Mouse (Mus musculus) midbrain, embryonic 14.5 days (tissue): ENCODE results near the gene Abtb2. TPM values are rescaled to one million over a fixed set of nuclear protein-coding genes. Genes with fewer than 3 reads are reported as not detected.
A peak's percentile ranks its signal among the peaks of the same experiment; 100 is the strongest.

Experiments used
- ATAC-seq: fragments of 200-750 bp; cut with Nextera tagmentation; 2 replicates; pipeline ENCODE4 v1.8.0; 2017; ENCODE audit warnings: moderate number of reproducible peaks, moderate library complexity; ENCODE audit not compliant: low FRiP score, low TSS enrichment
- DNase-seq: peaks from one replicate; pipeline ENCODE4 v3.0.0-alpha.2; 2015
- H3K27ac ChIP-seq: fragments of 300-500 bp; sonication (generic); replicated peaks from 2 replicates; pipeline ENCODE4 v1.5.1; 2014; ENCODE audit warnings: mild to moderate bottlenecking, low read depth, low read length, moderate library complexity
- H3K27me3 ChIP-seq: fragments of 300-500 bp; sonication (generic); 2 replicates; pipeline ENCODE4 v1.6.1; 2014; ENCODE audit warnings: low read length, control low read depth, mixed read lengths; ENCODE audit not compliant: control insufficient read depth, insufficient read depth
- H3K36me3 ChIP-seq: fragments of 300-500 bp; sonication (generic); 2 replicates; pipeline ENCODE4 v1.6.1; 2014; ENCODE audit warnings: low read length, control low read depth; ENCODE audit not compliant: control insufficient read depth, insufficient read depth
- H3K4me1 ChIP-seq: fragments of 300-500 bp; sonication (generic); 2 replicates; pipeline ENCODE4 v1.6.1; 2014; ENCODE audit warnings: mild to moderate bottlenecking, antibody characterized with exemption, low read length, control low read depth; ENCODE audit not compliant: control insufficient read depth, insufficient read depth
- H3K4me2 ChIP-seq: fragments of 300-500 bp; sonication (generic); 2 replicates; pipeline ENCODE4 v1.6.1; 2014; ENCODE audit warnings: mild to moderate bottlenecking, low read length, moderate library complexity
- H3K4me3 ChIP-seq: fragments of 300-500 bp; sonication (generic); replicated peaks from 2 replicates; pipeline ENCODE4 v1.5.1; 2014; ENCODE audit warnings: low read depth, low read length
- H3K9ac ChIP-seq: fragments of 300-500 bp; sonication (generic); replicated peaks from 2 replicates; pipeline ENCODE4 v1.6.1; 2014; ENCODE audit warnings: mild to moderate bottlenecking, low read length, moderate library complexity
- H3K9me3 ChIP-seq: fragments of 300-500 bp; sonication (generic); 2 replicates; pipeline ENCODE4 v1.6.1; 2016; ENCODE audit warnings: low read length, control low read depth, mixed read lengths; ENCODE audit not compliant: control insufficient read depth
- WGBS: fragments of 180-500 bp; shearing (Covaris S2); extraction: QIAGEN DNeasy Blood & Tissue Kit; methylation state at CpG from one replicate; pipeline ENCODE4 v1.1.7; 2014; 5-methylcytosine and 5-hydroxymethylcytosine counted together
- polyA plus RNA-seq: library from polyadenylated mRNA; unstranded; fragments of >200 nt; fragmentation: Nextera tagmentation; extraction: Ambion mirVana; gene quantifications from 2 replicates; pipeline ENCODE4 v1.2.1, GENCODE M21; 2014

Abtb2 gene
- polyA plus RNA-seq, 1 experiment from 2014 or later, result 10.2 TPM

GRCm38 (mm10) chr2:103613865-103614264, 47.8 kb downstream of the Abtb2 start:
- DNase-seq (no peak), ATAC-seq (no peak)
- WGBS, result 83% methylated on average over 3 of the region's 3 CpGs
- no peak overlapping the region for H3K4me2 ChIP-seq
- H3K4me1 ChIP-seq, result 0 out of 2 replicates have a peak, but pooled peaks cover 4% of the 10 kb centered on the region
- no peaks in the 10 kb centered on the region for H3K9me3 ChIP-seq
- no peak overlapping the region for H3K9ac ChIP-seq
- no peaks in the 10 kb centered on the region for H3K36me3 ChIP-seq
- H3K4me3 ChIP-seq, result no peak overlapping the region
- H3K27me3 ChIP-seq, result no peaks in the 10 kb centered on the region
- no peak overlapping the region for H3K27ac ChIP-seq

DNA sequence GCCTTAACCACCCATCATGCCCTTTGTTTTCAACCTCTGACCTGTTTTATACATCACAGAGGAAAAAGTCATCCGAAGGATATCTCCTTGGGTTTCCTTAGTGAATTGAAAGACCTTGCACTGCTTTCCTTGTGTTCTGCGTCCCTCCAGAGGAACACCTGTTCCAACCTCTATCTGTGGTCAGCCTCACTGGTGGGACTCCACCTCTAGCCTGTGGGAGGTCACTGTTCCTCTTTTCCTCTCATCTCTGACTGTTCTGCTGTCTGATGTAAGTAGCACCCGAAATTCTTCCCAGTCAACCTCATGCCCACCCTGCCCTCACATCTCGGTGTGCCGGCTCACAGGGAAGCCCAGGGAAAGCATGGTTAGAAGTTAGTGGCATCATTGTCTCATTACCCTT, 48.9 kb downstream of the Abtb2 start:
- no peak overlapping the region for H3K27ac ChIP-seq
- H3K27me3 ChIP-seq, result no peaks in the 10 kb centered on the region
- ATAC-seq, result no peak
- no peak overlapping the region for H3K4me3 ChIP-seq
- H3K4me2 ChIP-seq, result no peak overlapping the region
- no peak overlapping the region for H3K9ac ChIP-seq
- no peaks in the 10 kb centered on the region for H3K9me3 ChIP-seq
- WGBS, result 94% methylated on average over 5 of the region's 5 CpGs
- no peak for DNase-seq
- 0 out of 2 replicates have a peak, but pooled peaks cover 4% of the 10 kb centered on the region for H3K4me1 ChIP-seq
- H3K36me3 ChIP-seq, result no peaks in the 10 kb centered on the region

- H3K4me1 ChIP-seq, result peaks cover 7% of the 10 kb centered on the region
- no peak overlapping the region for H3K4me2 ChIP-seq
- no peak overlapping the region for H3K4me3 ChIP-seq
- no peak for ATAC-seq
- H3K27me3 ChIP-seq, result no peaks in the 10 kb centered on the region
- no peaks in the 10 kb centered on the region for H3K9me3 ChIP-seq
- H3K9ac ChIP-seq, result no peak overlapping the region
- no peak for DNase-seq
- H3K27ac ChIP-seq, result no peak overlapping the region
- H3K36me3 ChIP-seq, result no peaks in the 10 kb centered on the region
Measured at GRCm38 (mm10) chr2:103618407-103618806, 52.3 kb downstream of the Abtb2 start.

DNA sequence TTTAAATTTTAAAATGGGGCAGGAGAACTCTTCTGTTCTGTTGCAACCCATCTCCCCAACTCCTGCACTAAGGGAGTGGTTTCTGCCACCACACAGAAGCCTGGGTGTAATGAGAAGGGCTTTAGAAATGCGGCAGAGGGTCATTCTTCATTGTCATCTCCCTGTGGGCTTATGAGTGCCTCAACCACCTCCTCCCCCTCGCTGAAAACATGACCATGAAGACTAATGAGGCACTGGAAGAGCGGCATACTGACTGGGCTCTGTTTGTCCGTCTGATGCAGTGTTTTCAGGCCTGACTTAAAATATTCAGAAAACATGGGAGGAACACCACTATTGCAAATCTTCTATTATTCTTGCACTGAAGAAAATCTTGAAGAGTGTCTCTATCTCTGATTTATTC, 56.8 kb downstream of the Abtb2 start:
- no peak overlapping the region for H3K4me2 ChIP-seq
- no peak overlapping the region for H3K9ac ChIP-seq
- H3K27ac ChIP-seq, result no peak overlapping the region
- H3K36me3 ChIP-seq, result no peaks in the 10 kb centered on the region
- no peaks in the 10 kb centered on the region for H3K27me3 ChIP-seq
- H3K4me3 ChIP-seq, result no peak overlapping the region
- WGBS, result 39% methylated on average over 4 of the region's 4 CpGs
- DNase-seq (no peak), ATAC-seq (no peak)
- no peaks in the 10 kb centered on the region for H3K9me3 ChIP-seq
- H3K4me1 ChIP-seq, result peaks cover 31% of the 10 kb centered on the region

DNA sequence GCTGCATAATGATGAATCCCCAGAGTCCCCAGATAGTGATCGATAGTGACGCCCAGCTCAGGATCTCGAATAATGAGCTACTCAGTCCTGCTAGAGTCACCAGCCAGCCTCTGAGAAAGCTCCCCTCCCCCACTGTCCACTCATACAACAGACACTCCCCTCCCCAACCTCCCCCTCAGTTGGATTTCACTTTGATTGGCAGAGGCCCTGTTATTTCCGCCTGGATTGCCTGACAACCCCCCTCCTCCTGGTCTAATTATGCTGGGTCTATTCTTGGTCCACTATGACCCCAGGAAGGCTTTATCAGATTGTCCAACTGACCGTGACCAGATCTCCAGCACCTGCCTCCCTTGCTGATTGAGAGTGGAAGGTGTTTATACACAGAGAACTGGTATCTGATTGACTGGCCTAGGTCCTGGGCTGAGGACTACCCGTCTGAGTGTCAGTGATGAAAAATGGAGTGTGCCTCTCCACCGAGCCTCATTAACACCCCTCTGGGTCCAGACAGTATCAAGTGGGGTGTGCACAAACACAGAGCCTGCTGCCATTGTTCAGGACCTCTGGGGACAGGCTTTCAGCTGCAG, 59.3 kb downstream of the Abtb2 start:
- no peak overlapping the region for H3K4me3 ChIP-seq
- H3K9me3 ChIP-seq, result no peaks in the 10 kb centered on the region
- WGBS, result 2% methylated on average over 7 of the region's 7 CpGs
- no peak overlapping the region for H3K4me2 ChIP-seq
- no peaks in the 10 kb centered on the region for H3K36me3 ChIP-seq
- H3K27me3 ChIP-seq, result no peaks in the 10 kb centered on the region
- H3K9ac ChIP-seq, result no peak overlapping the region
- DNase-seq (peak; percentile 85), ATAC-seq (peak; percentile 89)
- H3K27ac ChIP-seq, result peak overlapping the region; percentile 68
- peaks cover 31% of the 10 kb centered on the region for H3K4me1 ChIP-seq

GRCm38 (mm10) chr2:103627101-103627500, 61.0 kb downstream of the Abtb2 start:
- H3K27ac ChIP-seq, result no peak overlapping the region
- DNase-seq (no peak), ATAC-seq (no peak)
- H3K9ac ChIP-seq, result no peak overlapping the region
- H3K4me1 ChIP-seq, result peaks cover 42% of the 10 kb centered on the region
- no peak overlapping the region for H3K4me2 ChIP-seq
- H3K9me3 ChIP-seq, result no peaks in the 10 kb centered on the region
- H3K36me3 ChIP-seq, result no peaks in the 10 kb centered on the region
- H3K27me3 ChIP-seq, result no peaks in the 10 kb centered on the region
- H3K4me3 ChIP-seq, result no peak overlapping the region
- 86% methylated on average over 7 of the region's 7 CpGs for WGBS

- H3K27ac ChIP-seq, result no peak overlapping the region
- ATAC-seq (no peak), DNase-seq (no peak)
- no peaks in the 10 kb centered on the region for H3K27me3 ChIP-seq
- peaks cover 21% of the 10 kb centered on the region for H3K4me1 ChIP-seq
- no peaks in the 10 kb centered on the region for H3K36me3 ChIP-seq
- H3K4me2 ChIP-seq, result no peak overlapping the region
- no peak overlapping the region for H3K4me3 ChIP-seq
- no peaks in the 10 kb centered on the region for H3K9me3 ChIP-seq
- H3K9ac ChIP-seq, result no peak overlapping the region
- 80% methylated on average over 5 of the region's 5 CpGs for WGBS
Measured at GRCm38 (mm10) chr2:103629956-103630355, 63.8 kb downstream of the Abtb2 start.

DNA sequence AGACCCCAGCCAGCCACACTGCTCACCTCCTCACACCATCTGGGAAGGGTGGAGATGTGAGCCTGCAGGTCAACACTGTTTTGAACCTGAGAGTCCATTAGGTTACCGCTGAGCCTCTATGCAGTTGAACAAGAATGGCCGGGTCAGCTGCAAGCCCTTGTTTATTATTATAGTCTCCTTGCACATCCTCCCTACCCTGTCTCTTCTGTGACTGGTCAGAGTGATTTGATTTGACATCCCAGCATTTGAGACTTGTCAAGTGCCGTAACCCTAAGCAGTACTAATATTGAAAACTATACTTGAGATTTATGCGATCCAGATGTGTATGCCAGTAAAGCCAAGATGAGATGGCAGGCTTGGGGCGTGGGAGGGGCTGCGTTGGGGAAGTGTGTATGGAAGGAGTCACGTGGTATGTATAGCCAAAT, 65.2 kb downstream of the Abtb2 start:
- no peak overlapping the region for H3K27ac ChIP-seq
- H3K9ac ChIP-seq, result no peak overlapping the region
- H3K4me2 ChIP-seq, result no peak overlapping the region
- no peak overlapping the region for H3K4me3 ChIP-seq
- no peaks in the 10 kb centered on the region for H3K36me3 ChIP-seq
- no peaks in the 10 kb centered on the region for H3K9me3 ChIP-seq
- ATAC-seq (no peak), DNase-seq (no peak)
- H3K4me1 ChIP-seq, result peaks cover 11% of the 10 kb centered on the region
- H3K27me3 ChIP-seq, result no peaks in the 10 kb centered on the region
- WGBS, result 72% methylated on average over 7 of the region's 7 CpGs

DNA sequence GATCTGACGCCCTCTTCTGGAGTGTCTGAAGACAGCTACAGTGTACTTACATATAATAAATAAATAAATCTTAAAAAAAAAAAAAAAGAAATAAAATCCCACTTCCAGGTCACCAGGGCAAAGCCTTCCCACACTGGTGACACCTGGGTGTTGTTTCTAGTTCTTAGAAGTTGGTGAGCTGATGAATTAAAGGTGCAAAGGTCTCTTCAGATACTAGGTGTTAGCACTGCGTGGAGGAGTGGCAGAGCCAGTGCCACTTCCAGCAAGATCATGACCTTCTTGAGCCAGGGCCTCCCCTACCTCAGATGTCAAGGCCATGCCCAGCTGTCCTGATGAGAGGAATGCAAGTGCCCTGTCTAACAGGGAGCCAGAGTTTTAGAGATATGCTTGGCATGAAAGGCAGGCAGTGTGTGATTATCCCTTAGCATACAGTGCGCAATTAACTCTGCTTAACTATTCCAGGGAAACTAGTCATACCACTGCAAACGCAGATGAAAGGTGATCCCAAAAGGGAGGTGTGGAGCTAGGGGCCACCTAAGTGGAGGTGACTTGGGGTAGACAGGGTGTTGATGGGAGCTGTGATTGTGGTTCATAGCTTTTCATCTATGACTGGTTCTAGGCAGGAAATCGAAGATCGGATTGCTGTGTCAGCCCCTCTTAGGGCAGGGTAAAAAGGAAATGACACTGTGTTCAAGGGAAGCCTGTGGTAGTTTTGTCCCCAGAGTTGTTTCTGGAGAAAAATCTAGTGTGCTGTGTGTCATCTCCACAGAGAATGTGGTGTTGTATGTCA, 66.2 kb downstream of the Abtb2 start:
- Histone ChIP-seq H3K9me3 (no peaks in the 10 kb centered on the region), H3K4me1 (peaks cover 18% of the 10 kb centered on the region), H3K4me3 (no peak overlapping the region), H3K27me3 (no peaks in the 10 kb centered on the region), H3K9ac (no peak overlapping the region), H3K27ac (no peak overlapping the region), H3K36me3 (no peaks in the 10 kb centered on the region), H3K4me2 (no peak overlapping the region)
- DNase-seq, result no peak
- no peak for ATAC-seq
- 81% methylated on average over 6 of the region's 6 CpGs for WGBS
